Mouse (Mus musculus) frontal cortex, postnatal 14 days (tissue): ENCODE measurements around the gene Chchd6.
A peak's percentile ranks its signal among the peaks of the same experiment; 100 is the strongest.

ENCODE experiments used
- DNase-seq, 2 experiments: peaks; one replicate each; pipeline ENCODE4 v3.0.0; 2022; ENCODE audit warnings: low spot score in 2 of 2

Chchd6 gene

DNA sequence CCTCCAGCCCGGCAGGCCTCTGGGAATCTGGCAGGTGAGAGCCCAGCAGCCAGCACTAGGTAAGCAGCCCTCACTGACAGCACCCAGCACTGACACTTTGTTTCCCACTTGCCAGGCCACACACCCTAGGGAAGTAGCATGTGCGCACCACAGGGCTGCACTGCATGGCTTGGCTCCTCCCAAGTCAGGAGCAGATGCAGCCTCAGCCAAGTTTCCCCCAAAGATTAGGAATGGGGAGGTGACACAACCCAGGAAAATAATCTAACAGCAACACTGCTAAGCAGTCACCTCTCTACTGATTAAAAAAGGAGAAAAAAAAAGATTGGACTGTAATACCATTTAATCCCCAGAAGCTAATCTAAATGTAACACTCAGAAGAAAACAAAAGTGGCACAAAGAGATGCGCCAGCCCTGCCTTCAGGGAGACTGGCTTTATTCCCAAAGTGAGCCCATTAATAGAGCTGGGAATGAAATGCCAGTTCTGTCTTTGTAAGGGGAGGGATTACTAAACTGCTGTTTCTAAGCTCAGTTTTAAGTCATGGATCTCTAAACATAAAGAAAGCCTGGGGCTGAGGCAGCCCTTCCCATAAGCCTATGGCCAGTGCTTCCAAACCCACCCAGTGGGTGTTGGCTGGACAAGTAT lies 188.1 kb downstream of the Chchd6 start:
- no peak for DNase-seq

GRCm38 (mm10) chr6:89404964-89405363 lies 190.5 kb downstream of the Chchd6 start:
- DNase-seq: no peak

- no peak for DNase-seq
Measured at GRCm38 (mm10) chr6:89403257-89404225, 191.9 kb downstream of the Chchd6 start.

- no peak for DNase-seq
Measured at GRCm38 (mm10) chr6:89402406-89402805, 193.0 kb downstream of the Chchd6 start.

DNA sequence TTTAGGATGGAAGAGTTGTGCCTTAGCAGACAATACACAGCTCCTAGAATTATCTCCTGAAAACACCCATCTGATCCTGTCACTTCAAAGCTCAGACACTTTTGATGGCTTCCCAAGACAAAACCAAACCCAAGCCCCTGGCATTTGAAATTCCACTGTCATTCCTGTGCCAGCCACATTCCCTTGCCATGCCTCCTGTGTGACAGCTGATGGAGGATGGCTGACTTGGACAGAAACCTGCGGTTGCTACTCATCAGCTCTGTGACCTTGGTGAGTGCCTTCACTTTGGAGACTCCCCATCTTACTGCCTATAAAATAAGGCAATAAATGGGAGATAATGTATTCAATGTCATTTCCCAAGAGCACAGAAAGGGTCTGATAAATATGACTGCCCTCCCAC lies 195.9 kb downstream of the Chchd6 start:
- no peak for DNase-seq

- no peak for DNase-seq
Measured at GRCm38 (mm10) chr6:89397919-89398318, 197.5 kb downstream of the Chchd6 start.

DNA sequence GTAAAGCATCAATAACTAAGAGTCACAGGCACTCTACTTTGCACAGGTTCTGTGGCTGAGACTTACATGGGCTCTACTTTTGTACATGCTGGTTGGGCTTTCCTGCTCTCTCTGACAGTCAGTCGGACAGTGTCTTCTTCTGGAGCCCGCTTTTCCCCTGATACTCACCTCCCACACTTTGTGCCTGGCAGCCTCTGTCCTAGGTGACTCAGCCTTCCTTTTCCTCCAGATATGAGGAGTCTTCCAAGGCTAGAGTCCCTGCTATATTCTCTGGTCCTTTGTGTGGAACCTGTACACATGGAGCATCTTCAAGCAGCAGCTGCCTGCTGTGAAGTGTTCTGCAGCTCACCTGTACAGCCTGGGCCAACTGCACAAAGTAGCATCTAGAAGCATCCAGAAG lies 201.6 kb downstream of the Chchd6 start:
- no peak for DNase-seq

DNA sequence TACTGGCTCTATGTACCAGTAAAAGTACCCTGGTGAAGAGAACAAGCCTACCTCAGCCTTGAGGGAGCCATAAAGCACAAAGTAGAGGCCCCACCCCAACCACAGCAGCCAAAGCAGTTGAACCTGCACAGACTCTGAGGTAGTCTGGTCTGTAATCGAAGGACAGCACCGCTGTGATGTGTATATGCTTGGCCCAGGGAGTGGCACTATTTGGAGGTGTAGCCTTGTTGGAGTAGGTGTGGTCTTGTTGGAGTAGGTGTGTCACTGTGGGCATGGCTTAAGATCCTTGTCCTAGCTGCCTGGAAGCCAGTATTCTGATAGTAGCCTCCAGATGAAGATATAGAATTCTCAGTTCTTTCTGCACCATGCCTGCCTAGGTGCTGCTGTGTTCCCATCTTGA lies 203.2 kb downstream of the Chchd6 start:
- no peak for DNase-seq

DNA sequence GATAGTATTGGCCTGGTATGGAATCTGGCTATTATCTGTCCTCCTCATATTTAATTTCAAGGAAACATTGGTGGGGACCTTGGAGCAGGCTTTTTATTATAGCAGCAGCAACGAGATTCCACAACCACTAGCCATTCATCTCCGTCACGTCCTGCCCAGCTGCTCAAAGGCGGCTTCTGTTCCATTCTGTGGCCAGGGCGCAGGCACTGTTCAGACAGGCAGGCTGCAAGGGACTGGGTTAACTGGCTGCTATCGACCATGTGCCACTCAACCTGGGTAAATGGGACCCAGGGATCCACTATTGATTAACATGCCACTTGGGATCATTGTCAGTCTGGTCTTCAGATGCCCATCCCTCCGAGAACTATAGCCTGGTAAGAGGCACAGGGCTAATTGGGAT lies 205.7 kb downstream of the Chchd6 start:
- DNase-seq: no peak

GRCm38 (mm10) chr6:89386956-89387355 lies 208.5 kb downstream of the Chchd6 start:
- no peak for DNase-seq

GRCm38 (mm10) chr6:89384699-89385098 lies 210.8 kb downstream of the Chchd6 start:
- no peak for DNase-seq

DNA sequence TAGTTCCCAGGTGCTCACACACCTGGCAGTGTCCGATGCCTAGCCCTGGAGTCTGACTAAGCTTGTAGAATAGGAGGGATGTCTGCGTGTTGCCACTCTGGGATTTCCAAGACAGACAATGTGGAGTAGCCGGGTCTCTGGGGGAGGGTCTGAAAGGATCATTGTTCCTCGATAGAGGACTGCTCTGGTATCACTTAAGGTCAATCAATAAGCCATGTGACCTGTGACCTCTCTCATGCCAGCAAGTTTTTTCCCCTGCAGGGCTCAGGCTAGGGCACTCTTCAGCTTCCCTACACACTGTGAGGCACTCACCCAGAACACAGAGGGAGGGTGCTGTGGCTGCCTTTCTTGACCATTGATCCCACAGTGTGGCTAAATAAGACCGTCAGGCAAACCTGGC lies 213.6 kb downstream of the Chchd6 start:
- no peak for DNase-seq

GRCm38 (mm10) chr6:89381172-89381571 lies 214.3 kb downstream of the Chchd6 start:
- no peak for DNase-seq

DNA sequence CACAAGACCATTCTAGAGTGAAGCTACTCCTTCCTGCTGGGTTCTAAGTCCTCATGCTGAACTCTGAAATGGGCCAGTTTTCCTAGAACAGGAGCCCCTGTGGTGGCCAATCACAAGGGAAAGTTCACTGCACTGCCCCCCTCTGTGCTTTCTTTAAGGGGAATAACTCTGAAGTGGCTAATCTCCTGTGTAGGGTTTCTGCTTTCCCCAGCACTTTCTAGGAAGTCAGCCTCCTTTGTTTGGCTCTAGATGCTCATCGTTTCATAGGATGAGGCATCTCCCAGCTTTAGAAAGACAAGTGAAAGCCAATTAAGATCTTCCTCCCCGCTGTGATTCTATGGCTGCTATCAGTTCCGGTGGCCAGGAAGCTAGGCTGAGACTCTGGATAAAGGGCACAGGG lies 214.7 kb downstream of the Chchd6 start:
- DNase-seq: no peak

- no peak for DNase-seq
Measured at GRCm38 (mm10) chr6:89378264-89378663, 217.2 kb downstream of the Chchd6 start.

GRCm38 (mm10) chr6:89368812-89369211 lies 226.6 kb downstream of the Chchd6 start:
- no peak for DNase-seq

- no peak for DNase-seq
Measured at GRCm38 (mm10) chr6:89364342-89364741, 231.1 kb downstream of the Chchd6 start.

- no peak for DNase-seq
Measured at GRCm38 (mm10) chr6:89363107-89363451, 232.4 kb downstream of the Chchd6 start.

DNA sequence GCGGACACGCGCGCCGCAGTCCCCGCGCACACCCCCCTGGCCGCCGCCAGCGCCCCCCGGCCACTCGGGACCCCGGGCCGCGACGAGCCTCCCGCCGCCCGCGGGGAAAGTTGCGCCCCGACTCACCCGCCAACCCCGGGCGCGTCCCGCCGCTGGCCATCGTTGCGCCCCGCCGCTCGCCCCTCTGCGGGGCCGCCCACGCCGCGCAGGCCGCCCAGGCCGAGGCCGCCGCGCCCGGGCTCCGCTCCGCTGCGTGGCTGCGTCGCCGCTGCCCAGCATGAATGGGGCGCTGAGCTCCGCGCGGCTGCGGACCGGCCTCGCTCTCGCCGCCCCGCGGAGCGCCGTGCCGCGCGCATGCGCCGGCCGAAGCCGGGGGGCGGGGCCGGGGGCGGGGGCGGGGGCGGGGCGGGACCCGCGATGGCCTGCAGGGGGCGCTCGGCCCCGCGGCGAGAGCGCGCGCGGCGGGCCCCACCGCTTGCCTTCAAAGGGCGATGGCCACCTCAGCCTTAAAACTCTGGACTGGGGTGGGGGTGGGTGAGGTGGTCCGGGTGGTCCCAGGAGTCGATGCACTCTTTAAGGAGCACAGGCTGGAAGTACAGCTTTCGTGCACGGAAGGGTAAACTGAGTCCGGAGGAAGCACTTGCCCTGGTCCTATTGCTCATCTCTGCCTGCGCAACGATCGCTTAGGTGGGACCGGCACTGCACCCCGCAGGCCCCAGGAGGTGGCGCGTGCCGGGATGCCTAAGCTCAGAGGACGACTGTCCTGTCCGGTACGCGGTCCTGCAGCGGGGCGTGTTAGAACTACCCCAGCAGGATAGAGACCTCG lies 233.0 kb downstream of the Chchd6 start, which contains the start of gene Plxna1:
Plxna1 (minus strand) TSS at position 340 of the 826 bp plus-strand sequence.
- DNase-seq: peak; percentile 52

DNA sequence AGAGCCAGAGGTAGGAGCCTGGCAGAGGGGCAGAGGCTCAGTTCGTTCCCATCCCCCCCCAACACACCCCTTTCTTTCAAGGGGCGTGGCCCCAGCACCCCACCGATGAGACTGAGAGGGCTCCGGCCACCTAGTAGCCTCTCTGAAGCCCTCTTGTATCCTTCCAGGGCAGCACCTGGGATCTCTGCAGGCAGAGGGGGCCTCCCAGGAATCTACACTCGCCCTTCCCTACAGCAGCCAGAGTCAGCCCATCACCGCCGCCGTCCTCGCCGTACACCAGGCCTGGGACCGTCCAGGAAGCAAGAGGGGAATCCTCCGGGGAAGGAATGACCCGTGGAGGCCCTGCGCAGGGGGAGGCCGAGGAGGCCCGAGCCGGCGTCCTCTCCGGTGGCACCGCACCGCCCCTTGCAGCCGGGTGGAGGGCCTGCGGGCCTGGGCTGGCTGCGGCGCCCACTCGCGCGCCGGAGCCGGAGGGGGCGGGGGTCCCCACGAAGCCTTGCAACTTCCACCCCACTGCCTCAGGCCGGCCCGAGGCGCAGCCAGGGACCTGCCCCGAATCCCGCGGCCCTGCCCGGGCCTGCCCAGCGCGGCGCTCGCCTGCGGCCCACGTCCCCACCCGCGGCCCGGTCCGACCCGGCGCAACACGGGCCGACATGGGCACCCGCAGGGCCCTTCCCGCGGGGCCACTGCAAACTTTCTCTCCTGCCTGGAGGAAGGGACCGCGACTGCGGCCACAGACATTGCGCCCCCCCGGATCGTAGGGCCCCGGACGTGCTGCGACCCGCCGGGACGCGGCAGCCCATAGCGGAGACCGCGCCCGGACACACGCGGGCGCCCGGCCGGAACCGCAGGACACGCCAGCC lies 233.8 kb downstream of the Chchd6 start:
- no peak for DNase-seq

DNA sequence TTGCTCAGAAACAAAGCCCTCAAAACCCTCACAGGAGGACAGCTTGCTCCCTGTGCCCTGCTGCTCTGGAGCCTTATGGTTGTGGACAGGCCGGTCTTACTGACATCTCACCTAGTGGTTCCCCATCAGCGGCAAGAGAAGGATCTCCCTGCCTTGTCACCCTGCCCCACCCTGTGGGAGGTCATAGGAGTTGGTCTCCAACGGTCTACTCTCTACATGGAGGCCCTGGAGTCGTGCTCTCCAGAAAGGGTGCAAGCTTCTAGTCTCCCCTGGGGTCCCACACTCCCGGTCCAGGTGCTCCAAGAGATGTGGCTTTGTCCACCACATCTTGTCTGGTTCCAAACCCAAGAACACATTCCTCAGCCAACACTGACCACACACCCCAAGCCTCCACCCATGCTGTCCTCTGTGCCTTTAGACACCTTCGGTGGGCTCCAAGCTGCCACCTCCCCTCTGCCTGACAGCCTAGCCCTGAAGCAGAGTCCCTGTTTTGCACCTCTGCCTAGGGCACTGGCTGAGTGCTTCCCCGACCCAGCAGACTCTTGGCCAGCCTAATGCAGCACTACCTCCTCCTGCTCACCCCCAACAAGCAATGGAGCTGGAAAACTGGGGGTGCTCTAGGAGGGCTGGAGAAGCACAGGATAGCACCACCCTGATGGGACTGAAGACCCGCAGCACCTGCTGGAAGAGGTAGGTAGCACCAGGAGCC lies 234.6 kb downstream of the Chchd6 start:
- no peak for DNase-seq
